Mouse (Mus musculus) lung, adult 2 months (tissue): Measurements from ENCODE around the gene Commd1. TPM values are rescaled to one million over a fixed set of nuclear protein-coding genes. Genes with fewer than 3 reads are reported as not detected.

ENCODE experiments used
- DNase-seq: peaks from one replicate; pipeline ENCODE4 v3.0.0; 2022
- H3K4me1 ChIP-seq: fragments of 200-500 bp; 2 replicates; pipeline ENCODE4 v1.6.1; 2011; ENCODE audit warnings: low read length; ENCODE audit not compliant: control insufficient read depth, insufficient read depth
- H3K4me3 ChIP-seq: fragments of 200-500 bp; replicated peaks from 2 replicates; pipeline ENCODE3; 2011; ENCODE audit warnings: low read depth, mild to moderate bottlenecking, control low read depth, low read length; ENCODE audit errors: extremely low read depth
- CTCF ChIP-seq: fragments of 200-500 bp; IDR thresholded peaks from 2 replicates; pipeline ENCODE4 v1.5.1; 2011; ENCODE audit warnings: mild to moderate bottlenecking, low read length, control low read depth; ENCODE audit not compliant: insufficient read depth
- POLR2A ChIP-seq: fragments of 200-500 bp; IDR thresholded peaks from 2 replicates; pipeline ENCODE4 v1.6.1; 2011; ENCODE audit warnings: low read depth, mild to moderate bottlenecking, control low read depth, low read length, borderline replicate concordance; ENCODE audit errors: extremely low read depth
- WGBS: fragments of 180-500 bp; shearing (Covaris S2); methylation state at CpG from one replicate; pipeline ENCODE4 v1.1.7; 2018; 5-methylcytosine and 5-hydroxymethylcytosine counted together
- polyA plus RNA-seq: library from polyadenylated mRNA; depleted of rRNA; stranded (reverse); fragments of >200 nt; gene quantifications from 2 replicates; pipeline ENCODE4 v1.2.3, GENCODE M21; 2012; rRNA removed

The Commd1 gene
- 4.7 and 10.0 TPM in 2 replicates for polyA plus RNA-seq

DNA sequence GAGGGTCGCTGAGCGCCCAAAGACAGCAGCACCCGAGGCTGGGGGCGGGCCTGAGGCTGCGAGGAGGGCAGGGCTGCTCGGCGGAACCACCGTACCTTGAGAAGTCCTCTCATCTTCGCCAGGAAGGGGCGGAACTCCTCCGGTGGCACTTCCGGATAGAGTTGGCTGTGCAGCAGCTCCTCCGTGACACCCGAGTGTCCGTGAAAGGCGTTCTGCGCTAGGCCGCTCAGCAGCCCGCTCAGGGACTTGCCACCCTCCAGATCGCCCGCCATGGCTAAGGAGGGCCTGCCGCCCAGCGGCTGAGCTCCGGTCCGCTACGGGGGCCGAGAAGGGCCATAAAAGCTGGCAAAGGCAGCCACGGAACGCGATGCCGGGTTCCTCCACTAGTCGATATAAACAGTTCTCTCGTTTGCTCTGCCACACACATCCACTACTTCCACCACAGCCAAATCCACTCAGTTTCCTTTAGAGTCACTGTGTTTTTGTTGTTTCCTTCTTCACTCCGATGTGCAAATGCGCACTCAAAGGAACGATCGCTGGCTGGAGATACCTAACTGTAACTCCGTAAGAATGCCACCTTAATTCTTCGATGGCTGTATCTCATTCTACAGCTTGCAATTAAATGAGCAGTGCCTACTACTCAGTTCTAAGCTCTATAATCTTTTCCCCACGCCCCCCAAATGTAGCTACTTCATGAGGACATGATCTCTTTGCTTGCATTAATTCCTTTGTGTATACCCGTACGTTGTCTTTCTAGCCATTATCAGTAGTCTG lies at the start of gene Commd1, which contains the start of gene Gm28048:
Commd1 (minus strand) TSS at position 399 of the 774 bp plus-strand sequence.
Gm28048 (minus strand) TSS at position 107 of the 774 bp plus-strand sequence.
- Histone ChIP-seq H3K4me1 (peaks cover 3% of the 10 kb centered on the region; the same call in 1 of the 2 replicates), H3K4me3 (peak within 1 kb of the TSS; percentile 93)
- DNase-seq, result peak; percentile 97
- peak; percentile 71; the same call in 1 of the 2 replicates for TF ChIP-seq POLR2A
- TF ChIP-seq CTCF, result peak; percentile 57
- 2% methylated on average over 42 of the region's 42 CpGs for WGBS

DNA sequence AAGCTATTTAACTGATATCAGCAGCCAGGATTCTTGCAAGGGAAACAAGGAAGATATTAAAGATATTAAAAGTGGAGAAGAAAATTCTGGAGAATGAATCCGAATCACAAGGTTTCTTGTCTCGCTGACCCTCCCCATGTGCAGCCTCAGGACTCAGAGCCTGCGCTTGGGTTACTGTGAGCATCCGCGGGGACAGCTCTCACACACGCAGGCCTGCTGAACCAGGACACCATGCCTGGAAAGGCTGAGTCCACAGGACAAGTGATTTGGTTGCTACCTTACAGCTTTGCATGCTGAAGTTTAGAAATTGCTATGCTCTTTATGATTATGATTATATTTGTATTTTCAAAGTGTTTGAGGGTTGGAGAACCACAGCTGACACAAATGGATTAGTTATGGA lies 47.2 kb upstream of the Commd1 start:
- Histone ChIP-seq H3K4me3 (no peak overlapping the region), H3K4me1 (no peaks in the 10 kb centered on the region)
- no peak for DNase-seq
- 78% methylated on average over 6 of the region's 6 CpGs for WGBS
- TF ChIP-seq POLR2A (no peak), CTCF (no peak)

DNA sequence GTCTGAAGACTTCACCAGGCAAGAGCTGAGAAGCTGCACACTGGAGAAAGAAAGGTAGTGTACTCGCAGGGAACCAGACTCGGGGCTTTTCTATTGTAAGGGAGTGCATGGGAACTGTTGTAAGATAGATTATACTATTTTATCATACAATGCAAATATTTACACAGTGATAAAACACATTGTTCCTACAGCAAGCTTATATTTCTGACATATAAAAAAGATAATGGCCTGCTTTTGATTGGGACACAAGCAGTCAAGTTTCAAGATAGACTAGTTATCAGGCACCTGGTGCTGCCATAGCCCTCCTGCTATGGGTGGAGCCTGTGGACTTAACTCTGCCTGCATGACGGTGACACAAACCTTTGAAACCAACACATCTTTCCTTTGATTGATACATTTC lies 46.8 kb upstream of the Commd1 start:
- TF ChIP-seq POLR2A (no peak), CTCF (no peak)
- no peak for DNase-seq
- 40% methylated on average over 3 of the region's 3 CpGs for WGBS
- Histone ChIP-seq H3K4me3 (no peak overlapping the region), H3K4me1 (no peaks in the 10 kb centered on the region)

DNA sequence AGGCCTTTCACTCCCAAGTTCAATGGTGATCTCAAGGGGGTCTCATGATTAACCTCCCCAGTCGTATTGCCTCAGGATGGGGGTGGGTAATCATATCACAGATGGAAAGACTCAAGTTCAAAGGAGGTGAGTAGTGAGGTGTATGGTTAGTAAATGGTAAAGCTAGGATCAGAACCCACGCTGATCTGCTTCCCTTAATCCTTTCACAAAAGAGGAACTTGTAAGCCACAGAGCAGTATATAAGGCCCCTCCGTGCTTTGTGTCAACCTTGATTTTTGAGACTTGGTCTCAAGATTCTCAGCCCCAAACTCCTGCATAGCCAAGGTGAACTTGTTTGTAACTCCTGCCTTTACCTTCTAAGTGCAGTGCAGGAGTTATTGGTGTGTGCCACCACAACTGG lies 42.0 kb upstream of the Commd1 start:
- WGBS, result 79% methylated on average over 3 of the region's 3 CpGs
- DNase-seq, result no peak
- Histone ChIP-seq H3K4me3 (no peak overlapping the region), H3K4me1 (no peaks in the 10 kb centered on the region)
- TF ChIP-seq POLR2A, result no peak
- TF ChIP-seq CTCF, result no peak

DNA sequence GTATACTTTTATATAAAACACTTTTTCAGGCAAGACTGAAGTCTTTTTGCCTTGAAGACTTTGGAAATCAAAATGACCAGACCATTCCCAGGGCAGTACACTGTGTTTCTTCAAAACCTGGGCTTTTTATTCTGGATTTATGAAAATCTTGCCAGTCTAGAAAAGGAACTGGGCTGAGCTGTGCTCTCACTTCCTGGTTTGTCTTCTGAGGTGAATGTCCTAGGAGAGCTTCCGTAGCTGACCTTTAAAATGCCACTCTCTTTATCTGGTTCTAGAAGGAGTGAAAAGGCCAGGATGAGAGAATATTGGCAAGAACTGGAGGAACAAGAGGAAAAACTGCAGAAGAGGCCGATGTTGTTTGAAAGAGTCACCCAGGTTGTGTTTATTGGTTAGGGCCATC lies 41.0 kb upstream of the Commd1 start:
- no peak for TF ChIP-seq POLR2A
- no peak for TF ChIP-seq CTCF
- no peak for DNase-seq
- 83% methylated on average over 2 of the region's 2 CpGs for WGBS
- Histone ChIP-seq H3K4me1 (no peaks in the 10 kb centered on the region), H3K4me3 (no peak overlapping the region)

DNA sequence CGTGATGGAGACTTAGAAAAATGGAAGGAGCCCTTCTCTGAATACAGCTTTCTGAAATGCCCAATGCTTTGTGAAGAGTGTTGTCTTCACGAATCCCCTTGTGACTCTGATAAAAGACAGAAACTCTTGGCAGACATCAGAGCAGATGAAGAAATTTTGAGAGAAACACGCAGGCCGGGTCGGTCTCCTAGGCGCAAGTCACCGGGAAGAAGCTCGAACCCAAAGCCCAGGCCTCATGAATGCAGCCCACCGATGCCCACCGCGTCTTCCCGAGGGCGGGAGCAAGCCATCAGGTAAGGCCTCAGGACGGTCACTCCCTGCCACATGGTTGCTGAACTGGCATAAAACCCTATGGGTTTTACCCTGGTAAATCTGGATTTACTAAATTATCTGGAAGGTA lies 38.7 kb upstream of the Commd1 start:
- no peak for TF ChIP-seq CTCF
- TF ChIP-seq POLR2A, result no peak
- Histone ChIP-seq H3K4me3 (no peak overlapping the region), H3K4me1 (no peaks in the 10 kb centered on the region)
- DNase-seq, result no peak
- WGBS, result 92% methylated on average over 14 of the region's 14 CpGs

DNA sequence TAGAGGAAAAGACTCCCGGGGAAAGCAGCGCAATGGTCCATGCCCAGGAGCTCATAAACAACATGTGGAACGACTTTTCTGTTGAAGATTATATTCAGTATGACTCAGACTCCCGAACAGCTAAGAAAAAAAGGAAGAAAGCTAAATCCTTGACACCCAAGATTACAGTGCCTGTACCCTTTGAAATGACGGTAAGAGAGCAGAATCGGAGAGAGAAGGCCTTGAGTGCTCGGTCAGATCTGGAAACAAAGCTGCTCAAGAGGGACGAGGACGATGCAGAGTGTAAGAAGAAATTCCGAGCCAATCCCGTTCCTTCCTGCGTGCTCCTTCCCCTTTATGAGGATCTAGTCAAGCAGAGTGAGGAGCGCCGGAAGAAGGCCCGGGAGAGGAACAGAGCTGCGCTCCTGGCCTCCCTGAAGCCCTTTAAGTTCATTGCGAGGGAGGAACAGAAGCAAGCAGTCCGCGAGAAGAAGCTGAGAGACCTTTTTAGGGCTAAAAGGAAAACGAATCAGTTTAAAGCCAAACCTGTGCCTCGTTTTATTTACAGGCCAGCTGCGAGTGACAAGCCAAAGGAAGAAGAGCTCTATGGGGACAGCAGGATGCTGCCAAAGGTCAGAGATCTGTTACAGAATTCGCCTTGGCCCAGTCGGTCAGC lies 38.1 kb upstream of the Commd1 start:
- no peak overlapping the region for H3K4me3 ChIP-seq
- TF ChIP-seq POLR2A (no peak), CTCF (no peak)
- WGBS, result 66% methylated on average over 24 of the region's 24 CpGs
- H3K4me1 ChIP-seq, result no peaks in the 10 kb centered on the region
- DNase-seq, result no peak

DNA sequence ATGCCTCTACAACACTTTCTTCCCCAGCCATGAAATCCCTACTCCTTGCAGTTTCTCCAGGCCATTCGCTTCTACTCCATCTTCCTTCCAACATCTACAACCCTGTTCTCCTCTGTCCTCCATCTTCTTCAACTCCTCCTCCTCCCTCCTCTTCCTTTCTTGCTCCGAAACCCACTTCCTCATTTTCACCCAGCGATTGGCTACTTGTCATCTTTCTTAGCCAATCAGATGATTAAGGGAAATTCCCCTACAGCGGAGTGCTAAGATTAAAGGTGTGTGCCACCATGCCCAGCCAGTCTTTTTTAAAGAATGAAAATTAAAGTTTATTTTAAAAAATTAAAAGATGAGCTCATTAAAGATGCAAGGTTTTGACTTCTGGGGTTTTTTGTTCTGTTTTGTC lies 35.8 kb upstream of the Commd1 start:
- no peak overlapping the region for H3K4me3 ChIP-seq
- H3K4me1 ChIP-seq, result no peaks in the 10 kb centered on the region
- no peak for DNase-seq
- WGBS, result 94% methylated on average over 4 of the region's 4 CpGs
- TF ChIP-seq CTCF, result no peak
- TF ChIP-seq POLR2A, result no peak

DNA sequence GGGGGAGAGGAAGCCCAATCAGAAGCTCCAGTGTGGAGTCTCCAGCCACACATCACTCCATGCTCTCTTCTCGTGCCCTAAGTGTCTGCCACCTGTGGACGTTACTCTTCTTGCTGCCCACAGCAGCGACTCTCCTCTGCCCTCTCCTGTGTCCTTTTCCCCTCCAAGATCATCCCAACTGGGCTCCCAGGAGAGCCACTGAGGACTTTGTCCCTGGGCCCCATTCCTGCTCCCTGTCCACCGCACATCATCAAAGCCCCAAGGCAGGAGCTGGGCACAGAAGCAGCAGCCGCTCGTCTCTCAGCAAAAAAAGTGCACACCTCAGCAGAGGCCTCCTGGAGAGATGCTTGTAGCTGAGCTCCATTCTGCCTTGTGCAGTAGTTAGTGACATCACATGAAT lies 32.8 kb upstream of the Commd1 start:
- H3K4me1 ChIP-seq, result no peaks in the 10 kb centered on the region
- no peak for DNase-seq
- WGBS, result 82% methylated on average over 6 of the region's 6 CpGs
- no peak overlapping the region for H3K4me3 ChIP-seq
- no peak for TF ChIP-seq CTCF
- no peak for TF ChIP-seq POLR2A
